Mouse (Mus musculus) midbrain, embryonic 16.5 days (tissue): Measurements from ENCODE around the gene AC141477.1. TPM values are rescaled to one million over a fixed set of nuclear protein-coding genes. Genes with fewer than 3 reads are reported as not detected.

Experiments
- ATAC-seq: fragments of 200-750 bp; cut with Nextera tagmentation; 2 replicates; pipeline ENCODE4 v1.8.0; 2017; ENCODE audit warnings: moderate TSS enrichment
- H3K27ac ChIP-seq: fragments of 300-500 bp; sonication (generic); 2 replicates; pipeline ENCODE4 v1.5.1; 2014; ENCODE audit warnings: mild to moderate bottlenecking, low read length, mixed read lengths
- H3K27me3 ChIP-seq: fragments of 300-500 bp; sonication (generic); 2 replicates; pipeline ENCODE4 v1.6.1; 2014; ENCODE audit warnings: low read depth, low read length, mixed read lengths; ENCODE audit not compliant: control insufficient read depth, insufficient read depth
- H3K36me3 ChIP-seq: fragments of 300-500 bp; sonication (generic); 2 replicates; pipeline ENCODE4 v1.6.1; 2014; ENCODE audit warnings: mild to moderate bottlenecking, low read length, moderate library complexity, mixed read lengths; ENCODE audit not compliant: control insufficient read depth, insufficient read depth
- H3K4me1 ChIP-seq: fragments of 300-500 bp; sonication (generic); 2 replicates; pipeline ENCODE4 v1.6.1; 2014; ENCODE audit warnings: mild to moderate bottlenecking, low read length, mixed read lengths; ENCODE audit not compliant: control insufficient read depth, insufficient read depth
- H3K4me2 ChIP-seq: fragments of 300-500 bp; sonication (generic); 2 replicates; pipeline ENCODE4 v1.6.1; 2014; ENCODE audit warnings: mild to moderate bottlenecking, low read length, mixed read lengths
- H3K4me3 ChIP-seq: fragments of 300-500 bp; sonication (generic); 2 replicates; pipeline ENCODE4 v1.5.1; 2014; ENCODE audit warnings: low read depth, mild to moderate bottlenecking, low read length, moderate library complexity, mixed read lengths
- H3K9ac ChIP-seq: fragments of 300-500 bp; sonication (generic); 2 replicates; pipeline ENCODE4 v1.6.1; 2014; ENCODE audit warnings: low read depth, low read length, mixed read lengths
- H3K9me3 ChIP-seq: fragments of 300-500 bp; sonication (generic); replicated peaks from 2 replicates; pipeline ENCODE4 v1.6.1; 2014; ENCODE audit warnings: mild to moderate bottlenecking, low read length, mixed read lengths; ENCODE audit not compliant: control insufficient read depth, poor library complexity, severe bottlenecking
- WGBS: fragments of 180-500 bp; shearing (Covaris S2); extraction: QIAGEN DNeasy Blood & Tissue Kit; methylation state at CpG from one replicate; pipeline ENCODE4 v1.1.7; 2014; 5-methylcytosine and 5-hydroxymethylcytosine counted together
- polyA plus RNA-seq: library from polyadenylated mRNA; unstranded; fragments of >200 nt; fragmentation: Nextera tagmentation; extraction: Ambion mirVana; gene quantifications from 2 replicates; pipeline ENCODE4 v1.2.1, GENCODE M21; 2015

Gene AC141477.1
- not detected in 2 replicates for polyA plus RNA-seq

DNA sequence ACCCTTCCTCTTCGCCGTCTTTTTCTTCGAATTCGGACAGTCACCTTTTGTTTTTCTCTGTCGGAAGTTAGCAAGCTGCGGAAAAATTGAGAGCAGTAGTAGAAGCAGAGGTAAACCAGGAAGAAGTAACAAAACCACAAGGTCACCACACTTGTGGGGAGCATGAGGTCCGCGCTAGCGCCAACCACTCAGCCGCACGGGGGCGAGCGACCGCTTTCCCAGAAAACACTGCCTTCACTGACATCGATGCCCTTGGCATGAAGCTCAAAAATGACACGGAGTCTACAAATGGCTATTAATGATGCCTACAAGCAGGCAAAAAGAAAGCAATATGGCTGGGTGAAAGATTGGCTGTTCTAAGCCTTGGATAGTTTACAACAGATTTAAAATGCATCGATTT, at the start of gene AC141477.1:
Gene AC141477.1 (minus strand): TSS at position 164 of the 400 bp plus-strand sequence.
- Histone ChIP-seq H3K9ac (no peak within 1 kb of the TSS), H3K4me2 (no peak within 1 kb of the TSS; the same call in 1 of the 2 replicates), H3K36me3 (peaks cover 10% of the 10 kb centered on the region; the same call in 1 of the 2 replicates), H3K9me3 (no peaks in the 10 kb centered on the region), H3K27me3 (no peaks in the 10 kb centered on the region), H3K27ac (no peak within 1 kb of the TSS), H3K4me3 (no peak within 1 kb of the TSS), H3K4me1 (peaks cover 14% of the 10 kb centered on the region)
- no peak for ATAC-seq
- WGBS, result 94% methylated on average over 17 of the region's 17 CpGs

DNA sequence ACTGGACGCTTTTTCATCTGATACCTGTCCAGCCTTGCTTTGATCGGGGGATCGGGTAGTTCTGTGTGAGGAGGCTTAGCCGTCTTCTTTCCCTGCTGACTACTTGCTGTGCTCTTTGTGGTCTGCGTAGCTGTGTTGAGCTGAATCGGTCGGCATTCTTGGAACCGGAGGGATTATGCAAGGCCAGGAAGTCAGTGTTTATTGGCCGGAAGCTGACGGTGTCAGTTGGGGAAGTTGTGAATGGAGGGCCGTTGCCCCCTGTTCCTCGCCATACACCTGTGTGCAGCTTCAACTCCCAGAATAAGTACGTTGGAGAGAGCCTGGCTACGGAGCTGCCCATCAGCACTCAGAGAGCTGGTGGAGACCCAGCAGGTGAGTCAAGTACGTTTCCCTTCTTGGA, 49.0 kb upstream of the AC141477.1 start:
- Histone ChIP-seq H3K4me1 (no peaks in the 10 kb centered on the region), H3K27me3 (no peaks in the 10 kb centered on the region)
- 94% methylated on average over 15 of the region's 15 CpGs for WGBS

DNA sequence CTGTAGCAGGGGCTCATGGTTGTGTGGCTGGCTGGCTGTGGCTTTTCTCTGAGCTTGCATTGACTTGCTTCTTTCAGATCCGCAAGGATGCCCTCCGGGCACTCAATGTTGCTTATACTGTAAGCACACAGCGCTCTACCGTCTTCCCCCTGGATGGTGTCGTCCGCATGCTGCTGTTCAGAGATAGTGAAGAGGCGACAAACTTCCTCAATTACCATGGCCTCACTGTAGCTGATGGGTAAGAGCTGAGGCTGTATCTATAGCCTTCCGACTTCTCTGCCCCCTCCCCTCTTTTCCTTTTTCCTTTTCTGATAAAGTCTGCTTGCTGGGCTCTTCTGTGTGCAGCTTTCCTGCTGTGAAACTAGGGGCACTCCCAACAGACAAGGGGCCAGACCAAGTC, 48.0 kb upstream of the AC141477.1 start:
- ATAC-seq, result no peak
- no peak overlapping the region for H3K4me3 ChIP-seq
- H3K36me3 ChIP-seq, result peaks cover 63% of the 10 kb centered on the region
- no peaks in the 10 kb centered on the region for H3K9me3 ChIP-seq
- no peaks in the 10 kb centered on the region for H3K27me3 ChIP-seq
- no peak overlapping the region for H3K4me2 ChIP-seq
- H3K9ac ChIP-seq, result no peak overlapping the region
- WGBS, result 97% methylated on average over 8 of the region's 8 CpGs
- no peaks in the 10 kb centered on the region for H3K4me1 ChIP-seq
- no peak overlapping the region for H3K27ac ChIP-seq

More for the DNA sequence above, 49.0 kb upstream of the AC141477.1 start:
- H3K9ac ChIP-seq, result no peak overlapping the region
- no peak for ATAC-seq
- H3K27ac ChIP-seq, result no peak overlapping the region
- peaks cover 64% of the 10 kb centered on the region for H3K36me3 ChIP-seq
- no peak overlapping the region for H3K4me2 ChIP-seq
- no peak overlapping the region for H3K4me3 ChIP-seq
- H3K9me3 ChIP-seq, result no peaks in the 10 kb centered on the region

DNA sequence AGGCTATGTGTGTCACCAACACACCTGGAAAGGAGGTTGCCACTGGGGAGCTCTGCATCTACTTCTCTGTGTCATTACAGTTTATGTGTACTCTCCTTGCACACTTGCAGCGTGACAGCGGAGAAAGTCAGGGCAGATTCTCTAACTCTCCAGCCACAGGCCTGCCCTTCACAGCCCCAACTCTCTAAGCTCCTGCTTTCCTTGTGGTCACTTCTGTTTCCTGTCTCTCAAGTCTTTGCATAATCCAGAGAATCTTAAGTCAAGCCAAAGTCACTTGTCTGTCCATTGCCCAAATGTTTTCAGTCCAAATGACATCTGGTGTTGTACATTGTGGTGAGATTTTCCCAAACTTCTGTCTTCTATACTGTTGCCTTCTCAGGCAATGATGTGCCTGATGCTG, 46.1 kb upstream of the AC141477.1 start:
- Histone ChIP-seq H3K9me3 (no peaks in the 10 kb centered on the region), H3K4me3 (no peak overlapping the region), H3K9ac (no peak overlapping the region), H3K36me3 (peaks cover 65% of the 10 kb centered on the region), H3K27ac (no peak overlapping the region), H3K27me3 (no peaks in the 10 kb centered on the region), H3K4me2 (no peak overlapping the region), H3K4me1 (no peaks in the 10 kb centered on the region)
- 95% methylated on average over 2 of the region's 2 CpGs for WGBS
- ATAC-seq, result no peak

DNA sequence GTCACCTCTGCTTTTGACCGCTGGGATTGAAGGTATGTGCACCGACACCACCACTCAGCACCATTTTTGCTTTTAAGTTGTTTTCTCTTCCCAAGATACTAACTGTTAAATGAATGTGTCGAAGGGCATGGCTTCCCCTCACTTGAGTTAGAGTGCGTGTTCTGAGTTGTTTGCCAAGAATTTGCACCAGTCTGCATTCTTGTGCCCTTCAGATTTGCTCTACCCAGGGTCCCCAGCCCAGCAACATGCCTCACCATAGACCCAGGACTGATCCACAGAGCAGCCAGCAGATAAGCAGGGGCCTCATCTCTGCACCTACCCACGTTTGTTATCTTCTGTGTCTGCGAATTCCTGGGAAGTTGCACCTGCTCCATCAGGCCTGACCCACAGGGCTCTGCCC, 41.2 kb upstream of the AC141477.1 start:
- H3K27ac ChIP-seq, result no peak overlapping the region
- H3K4me2 ChIP-seq, result no peak overlapping the region
- H3K4me1 ChIP-seq, result no peaks in the 10 kb centered on the region
- no peaks in the 10 kb centered on the region for H3K9me3 ChIP-seq
- WGBS, result 94% methylated on average over 6 of the region's 6 CpGs
- no peak overlapping the region for H3K9ac ChIP-seq
- H3K27me3 ChIP-seq, result no peaks in the 10 kb centered on the region
- no peak overlapping the region for H3K4me3 ChIP-seq
- peaks cover 58% of the 10 kb centered on the region for H3K36me3 ChIP-seq
- ATAC-seq, result no peak

DNA sequence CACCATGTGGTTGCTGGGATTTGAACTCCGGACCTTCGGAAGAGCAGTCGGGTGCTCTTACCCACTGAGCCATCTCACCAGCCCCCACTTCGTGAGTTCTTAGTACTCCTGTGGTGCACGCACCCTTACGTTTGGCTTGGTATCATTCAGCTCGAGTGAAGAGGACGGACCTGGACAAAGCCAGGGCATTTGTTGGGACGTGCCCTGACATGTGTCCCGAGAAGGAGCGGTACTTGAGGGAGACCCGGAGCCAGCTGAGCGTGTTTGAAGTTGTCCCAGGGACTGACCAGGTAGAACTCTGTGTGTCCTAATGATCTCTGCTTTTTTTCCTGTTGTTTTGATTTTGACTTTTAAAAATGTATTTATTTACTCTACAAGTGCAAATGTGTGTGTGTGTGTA, 40.6 kb upstream of the AC141477.1 start:
- Histone ChIP-seq H3K36me3 (peaks cover 52% of the 10 kb centered on the region), H3K27ac (no peak overlapping the region), H3K4me1 (no peaks in the 10 kb centered on the region), H3K27me3 (no peaks in the 10 kb centered on the region), H3K9me3 (no peaks in the 10 kb centered on the region), H3K4me2 (no peak overlapping the region), H3K4me3 (no peak overlapping the region), H3K9ac (no peak overlapping the region)
- WGBS, result 95% methylated on average over 13 of the region's 13 CpGs
- ATAC-seq, result no peak

DNA sequence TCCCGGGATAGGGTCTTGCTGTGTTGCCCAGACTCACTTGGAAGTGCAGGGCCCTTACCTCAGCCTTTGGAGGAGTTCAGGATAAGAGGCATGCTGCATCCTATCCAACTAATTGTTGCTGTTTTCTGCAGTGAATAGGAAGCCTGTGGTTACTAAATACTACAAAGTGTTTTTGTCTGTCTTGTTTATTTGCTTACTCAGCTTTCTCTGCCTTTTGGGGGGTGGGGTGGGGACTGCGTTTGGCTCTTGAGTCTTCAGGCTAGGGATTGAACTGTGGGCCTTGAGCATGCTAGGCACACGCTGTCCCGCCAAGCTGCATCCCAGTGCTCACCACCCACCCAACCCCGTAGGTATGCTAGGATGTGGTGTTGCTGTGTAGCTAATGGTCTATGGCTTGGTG, 33.5 kb upstream of the AC141477.1 start:
- Histone ChIP-seq H3K27me3 (no peaks in the 10 kb centered on the region), H3K27ac (no peak overlapping the region), H3K4me1 (peaks cover 18% of the 10 kb centered on the region), H3K9me3 (no peaks in the 10 kb centered on the region), H3K36me3 (peaks cover 29% of the 10 kb centered on the region), H3K4me3 (no peak overlapping the region), H3K9ac (no peak overlapping the region), H3K4me2 (no peak overlapping the region)
- 92% methylated on average over 5 of the region's 5 CpGs for WGBS
- no peak for ATAC-seq

DNA sequence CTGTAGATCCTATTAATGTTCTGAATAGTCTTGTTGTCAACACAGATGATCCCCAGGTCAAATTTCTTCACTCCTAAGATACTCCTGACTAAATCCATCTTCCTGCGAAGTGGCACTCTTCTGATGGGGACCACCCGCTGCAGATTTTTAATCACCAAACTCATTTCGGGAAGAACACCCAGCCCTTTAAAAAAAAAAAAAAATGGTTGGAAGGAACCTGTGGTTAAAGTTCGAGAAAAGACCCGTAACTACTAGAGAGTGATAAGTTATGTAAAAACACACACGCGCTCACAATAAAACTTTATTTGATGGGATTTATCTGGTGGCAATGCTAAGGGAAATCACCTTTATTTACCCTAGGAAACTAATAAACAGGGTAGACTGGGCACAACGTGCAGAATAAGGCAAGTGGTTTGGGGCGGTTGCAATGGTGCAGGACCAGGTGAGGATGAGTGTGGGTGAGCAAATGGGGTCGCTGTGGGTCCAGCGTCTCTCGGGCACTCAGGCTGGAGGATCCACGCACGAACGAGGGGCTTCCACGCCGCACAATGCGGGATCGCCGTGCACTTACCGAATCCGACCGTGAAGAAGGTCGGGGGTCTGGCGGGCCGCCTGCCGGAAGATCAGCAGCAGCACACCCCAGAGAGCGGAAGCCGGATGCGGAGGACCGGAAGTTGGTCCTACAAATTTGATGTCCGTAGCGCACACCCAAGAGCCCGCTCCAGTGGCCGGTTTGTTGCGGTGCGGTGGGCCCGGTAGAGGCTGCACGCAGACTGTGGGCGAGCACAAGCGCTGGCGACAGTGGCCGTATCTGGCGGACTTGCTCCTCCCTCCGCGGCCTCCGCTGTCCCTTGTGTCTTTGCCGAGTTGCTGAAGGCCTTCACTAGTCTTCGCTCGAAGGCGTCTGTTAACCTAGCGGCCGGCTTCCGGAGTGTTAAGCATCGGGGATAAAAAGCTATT, 28.2 kb upstream of the AC141477.1 start, which contains the start of the genes Mcm3ap and Ybey:
Gene Mcm3ap (plus strand): TSS at position 725 of the 960 bp plus-strand sequence.
Gene Ybey (minus strand): TSS at position 912 of the 960 bp plus-strand sequence.
- H3K27ac ChIP-seq, result peak within 1 kb of the TSS; percentile 86
- peak; percentile 98 for ATAC-seq
- WGBS, result 1% methylated on average over 55 of the region's 55 CpGs

DNA sequence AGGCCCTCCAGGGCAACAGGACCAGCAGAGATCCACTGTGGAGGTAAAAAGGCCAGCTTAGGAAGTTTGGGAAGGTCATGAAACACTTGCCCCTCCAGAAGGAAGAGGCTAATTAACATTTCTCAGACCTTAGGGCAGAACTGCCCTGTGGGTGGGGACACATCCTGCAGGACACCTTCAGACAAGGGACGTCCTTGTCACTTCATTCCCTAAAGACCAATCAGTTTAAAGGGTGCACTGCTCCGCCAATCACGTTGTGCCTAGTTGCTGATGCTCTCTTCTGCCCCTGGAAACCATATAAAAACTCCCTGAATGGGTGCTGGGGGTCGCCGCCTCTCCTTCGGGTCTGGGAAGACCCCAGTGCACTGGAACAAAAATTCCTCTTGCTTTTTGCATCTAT, 22.5 kb upstream of the AC141477.1 start:
- no peak overlapping the region for H3K9ac ChIP-seq
- H3K27me3 ChIP-seq, result no peaks in the 10 kb centered on the region
- no peaks in the 10 kb centered on the region for H3K9me3 ChIP-seq
- no peak for ATAC-seq
- no peak overlapping the region for H3K4me3 ChIP-seq
- WGBS, result 92% methylated on average over 6 of the region's 6 CpGs
- H3K36me3 ChIP-seq, result peaks cover 3% of the 10 kb centered on the region; the same call in 1 of the 2 replicates
- H3K4me1 ChIP-seq, result peaks cover 1% of the 10 kb centered on the region; the same call in 1 of the 2 replicates
- H3K27ac ChIP-seq, result no peak overlapping the region
- no peak overlapping the region for H3K4me2 ChIP-seq

More for the DNA sequence above, 28.2 kb upstream of the AC141477.1 start, which contains the start of the genes Mcm3ap and Ybey:
- no peaks in the 10 kb centered on the region for H3K27me3 ChIP-seq
- peak within 1 kb of the TSS; percentile 83 for H3K9ac ChIP-seq
- H3K4me2 ChIP-seq, result peak within 1 kb of the TSS; percentile 71
- peak within 1 kb of the TSS; percentile 81 for H3K4me3 ChIP-seq
- H3K4me1 ChIP-seq, result peaks cover 19% of the 10 kb centered on the region
- peaks cover 17% of the 10 kb centered on the region for H3K36me3 ChIP-seq
- H3K9me3 ChIP-seq, result no peaks in the 10 kb centered on the region
